Mouse (Mus musculus) ES-E14 (cell line): ENCODE results near the gene Muc5ac.

Experiments
- HCFC1 ChIP-seq: IDR thresholded peaks from 2 replicates; pipeline ENCODE4 v1.6.1; 2012; ENCODE audit warnings: low read length, inconsistent platforms, borderline replicate concordance; ENCODE audit not compliant: insufficient read depth
- ZC3H11A ChIP-seq: IDR thresholded peaks from 2 replicates; pipeline ENCODE4 v1.6.1; 2012; ENCODE audit warnings: low read depth, mild to moderate bottlenecking, inconsistent platforms, low read length, borderline replicate concordance

DNA sequence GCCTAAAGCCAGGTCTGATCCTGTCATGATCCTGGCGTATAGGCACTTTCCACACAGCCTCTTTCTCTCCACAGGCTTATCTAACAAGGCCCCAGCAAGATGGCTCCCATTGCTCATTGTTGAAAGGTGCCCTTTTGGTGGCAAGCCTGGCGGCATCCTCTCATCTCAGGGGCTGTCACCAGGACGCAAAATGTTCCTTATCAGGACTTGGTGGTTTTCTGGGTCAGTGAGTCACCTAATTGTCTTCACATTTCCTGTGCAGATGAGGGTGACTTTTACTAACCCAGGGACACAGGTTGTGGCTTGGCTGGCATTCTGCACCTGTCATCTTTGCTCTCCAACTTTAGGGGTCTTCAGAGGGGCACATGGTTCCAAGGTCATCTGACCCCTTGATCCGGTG lies 30.5 kb upstream of the Muc5ac start:
- TF ChIP-seq ZC3H11A, result no peak
- TF ChIP-seq HCFC1, result no peak
